Mouse (Mus musculus) liver, embryonic 16.5 days (tissue): ENCODE results near the gene Sorcs2. TPM values are rescaled to one million over a fixed set of nuclear protein-coding genes. Genes with fewer than 3 reads are reported as not detected.
"Not testable (repeated sequence)": the region's sequence is repeated elsewhere in the genome, so short reads cannot be mapped to it uniquely, and the experiment has no call there.

Source experiments
- ATAC-seq: fragments of 200-750 bp; cut with Nextera tagmentation; 2 replicates; pipeline ENCODE4 v1.8.0; 2017; ENCODE audit warnings: low read depth, mild to moderate bottlenecking, moderate number of reproducible peaks, moderate library complexity
- H3K27ac ChIP-seq: fragments of 300-500 bp; sonication (generic); 2 replicates; pipeline ENCODE4 v1.5.1; 2014; ENCODE audit warnings: mild to moderate bottlenecking, low read length
- H3K27me3 ChIP-seq: fragments of 300-500 bp; sonication (generic); 2 replicates; pipeline ENCODE4 v1.6.1; 2014; ENCODE audit warnings: low read depth, low read length, mixed read lengths; ENCODE audit not compliant: control insufficient read depth, insufficient read depth
- H3K36me3 ChIP-seq: fragments of 300-500 bp; sonication (generic); 2 replicates; pipeline ENCODE4 v1.6.1; 2014; ENCODE audit warnings: mild to moderate bottlenecking; ENCODE audit not compliant: control insufficient read depth, insufficient read depth
- H3K4me1 ChIP-seq: fragments of 300-500 bp; sonication (generic); 2 replicates; pipeline ENCODE4 v1.6.1; 2014; ENCODE audit warnings: low read depth, low read length, mixed read lengths; ENCODE audit not compliant: control insufficient read depth
- H3K4me2 ChIP-seq: fragments of 300-500 bp; sonication (generic); 2 replicates; pipeline ENCODE4 v1.6.1; 2014; ENCODE audit warnings: low read depth, low read length, mixed read lengths
- H3K4me3 ChIP-seq: fragments of 300-500 bp; sonication (generic); 2 replicates; pipeline ENCODE4 v1.5.1; 2014; ENCODE audit warnings: low read depth, mild to moderate bottlenecking, low read length
- H3K9ac ChIP-seq: fragments of 300-500 bp; sonication (generic); 2 replicates; pipeline ENCODE4 v1.6.1; 2014; ENCODE audit warnings: low read depth, low read length
- H3K9me3 ChIP-seq: fragments of 300-500 bp; sonication (generic); replicated peaks from 2 replicates; pipeline ENCODE4 v1.6.1; 2016; ENCODE audit warnings: low read length; ENCODE audit not compliant: control insufficient read depth
- WGBS: fragments of 180-500 bp; shearing (Covaris S2); extraction: QIAGEN DNeasy Blood & Tissue Kit; methylation state at CpG from one replicate; pipeline ENCODE4 v1.1.7; 2014; ENCODE audit not compliant: insufficient replicate concordance; 5-methylcytosine and 5-hydroxymethylcytosine counted together
- polyA plus RNA-seq: library from polyadenylated mRNA; unstranded; fragments of >200 nt; fragmentation: Nextera tagmentation; extraction: Ambion mirVana; gene quantifications from 2 replicates; pipeline ENCODE4 v1.2.1, GENCODE M21; 2015

The Sorcs2 gene
- polyA plus RNA-seq, 1 experiment from 2014 or later = 0.99 TPM

- no peaks in the 10 kb centered on the region for H3K4me1 ChIP-seq
- H3K9ac ChIP-seq = no peak overlapping the region
- ATAC-seq = no peak
- H3K27me3 ChIP-seq = no peaks in the 10 kb centered on the region
- no peaks in the 10 kb centered on the region for H3K9me3 ChIP-seq
- WGBS = 60% methylated on average over 18 of the region's 18 CpGs
- H3K4me2 ChIP-seq = no peak overlapping the region
- no peak overlapping the region for H3K27ac ChIP-seq
- H3K36me3 ChIP-seq = no peaks in the 10 kb centered on the region
- H3K4me3 ChIP-seq = no peak overlapping the region
These were observed 143.1 kb downstream of the Sorcs2 start for GRCm38 (mm10) chr5:36254642-36255516.

GRCm38 (mm10) chr5:36252746-36253504, 145.0 kb downstream of the Sorcs2 start:
- Histone ChIP-seq H3K27me3 (no peaks in the 10 kb centered on the region), H3K36me3 (no peaks in the 10 kb centered on the region), H3K9me3 (no peaks in the 10 kb centered on the region), H3K4me3 (no peak overlapping the region), H3K27ac (no peak overlapping the region), H3K9ac (no peak overlapping the region), H3K4me2 (no peak overlapping the region), H3K4me1 (no peaks in the 10 kb centered on the region)
- ATAC-seq = no peak
- 70% methylated on average over 17 of the region's 17 CpGs for WGBS

- no peak overlapping the region for H3K9ac ChIP-seq
- WGBS = 63% methylated on average over 3 of the region's 3 CpGs
- no peak overlapping the region for H3K27ac ChIP-seq
- H3K36me3 ChIP-seq = no peaks in the 10 kb centered on the region
- H3K4me2 ChIP-seq = no peak overlapping the region
- no peaks in the 10 kb centered on the region for H3K4me1 ChIP-seq
- no peaks in the 10 kb centered on the region for H3K9me3 ChIP-seq
- no peak overlapping the region for H3K4me3 ChIP-seq
- no peaks in the 10 kb centered on the region for H3K27me3 ChIP-seq
- no peak for ATAC-seq
These were observed 149.9 kb downstream of the Sorcs2 start for GRCm38 (mm10) chr5:36248022-36248421.

- not testable (repeated sequence) for H3K4me3 ChIP-seq, H3K9me3 ChIP-seq, H3K27me3 ChIP-seq, H3K4me1 ChIP-seq, ATAC-seq, H3K9ac ChIP-seq, H3K27ac ChIP-seq, H3K4me2 ChIP-seq, H3K36me3 ChIP-seq
- WGBS = 76% methylated on average over 7 of the region's 10 CpGs
These were observed 160.4 kb downstream of the Sorcs2 start for GRCm38 (mm10) chr5:36237526-36237925.

- no peak for ATAC-seq
- Histone ChIP-seq H3K4me1 (no peaks in the 10 kb centered on the region), H3K9ac (no peak overlapping the region), H3K4me3 (no peak overlapping the region), H3K36me3 (no peaks in the 10 kb centered on the region), H3K9me3 (no peaks in the 10 kb centered on the region), H3K4me2 (no peak overlapping the region), H3K27me3 (no peaks in the 10 kb centered on the region), H3K27ac (no peak overlapping the region)
- 69% methylated on average over 9 of the region's 9 CpGs for WGBS
These were observed 167.6 kb downstream of the Sorcs2 start for GRCm38 (mm10) chr5:36230301-36230780.

- ATAC-seq = no peak
- Histone ChIP-seq H3K4me1 (no peaks in the 10 kb centered on the region), H3K4me3 (no peak overlapping the region), H3K36me3 (no peaks in the 10 kb centered on the region), H3K27me3 (no peaks in the 10 kb centered on the region), H3K4me2 (no peak overlapping the region), H3K27ac (no peak overlapping the region), H3K9ac (no peak overlapping the region), H3K9me3 (no peaks in the 10 kb centered on the region)
- 57% methylated on average over 23 of the region's 23 CpGs for WGBS
These were observed 169.3 kb downstream of the Sorcs2 start for GRCm38 (mm10) chr5:36228405-36229370.

- ATAC-seq = no peak
- Histone ChIP-seq H3K4me1 (no peaks in the 10 kb centered on the region), H3K27ac (no peak overlapping the region), H3K4me2 (no peak overlapping the region), H3K27me3 (no peaks in the 10 kb centered on the region), H3K36me3 (no peaks in the 10 kb centered on the region), H3K9ac (no peak overlapping the region), H3K4me3 (no peak overlapping the region), H3K9me3 (no peaks in the 10 kb centered on the region)
- 54% methylated on average over 11 of the region's 11 CpGs for WGBS
These were observed 171.6 kb downstream of the Sorcs2 start for GRCm38 (mm10) chr5:36226296-36226695.

- Histone ChIP-seq H3K27ac (no peak overlapping the region), H3K9ac (no peak overlapping the region)
- no peak for ATAC-seq
These were observed 172.1 kb downstream of the Sorcs2 start for GRCm38 (mm10) chr5:36225855-36226254.

More at GRCm38 (mm10) chr5:36225855-36226254, 172.1 kb downstream of the Sorcs2 start:
- Histone ChIP-seq H3K4me2 (no peak overlapping the region), H3K4me1 (no peaks in the 10 kb centered on the region), H3K36me3 (no peaks in the 10 kb centered on the region), H3K9me3 (no peaks in the 10 kb centered on the region), H3K4me3 (no peak overlapping the region), H3K27me3 (no peaks in the 10 kb centered on the region)
- WGBS = 69% methylated on average over 7 of the region's 7 CpGs
